Comparison of ENCODE assay signal across 12 mouse cellular contexts in genomic region chr14:105124513-105124912, GRCm38 (mm10).
"Had no signal": no experiment of that assay in that cellular context is flagged by ENCODE, and none has a peak within 500 bp of the region (broad histone marks: within the 10 kb centered on the region; RNA-seq: fewer than 3 reads in every experiment).

No protein-coding gene starts in this region.

- H3K4me2 ChIP-seq: intestine, embryonic 15.5 days; neural tube, embryonic 15.5 days had no signal

- ATAC-seq: intestine, embryonic 15.5 days had no signal

- H3K9me3 ChIP-seq: intestine, embryonic 15.5 days; limb, embryonic 10.5 days; neural tube, embryonic 15.5 days had no signal

- H3K4me3 ChIP-seq: intestine, embryonic 15.5 days; left cerebral cortex, adult 2 months; limb, embryonic 10.5 days; myocyte; neural tube, embryonic 15.5 days had no signal

- H3K4me1 ChIP-seq: intestine, embryonic 15.5 days; limb, embryonic 10.5 days; neural tube, embryonic 15.5 days had no signal

- H3K27ac ChIP-seq: intestine, embryonic 15.5 days; left cerebral cortex, adult 2 months; limb, embryonic 10.5 days; neural tube, embryonic 15.5 days; stomach, postnatal 0 days had no signal

- H3K9ac ChIP-seq: intestine, embryonic 15.5 days; neural tube, embryonic 15.5 days had no signal

- H3K27me3 ChIP-seq: intestine, embryonic 15.5 days; neural tube, embryonic 15.5 days had no signal

- DNase-seq: lung, adult 18-20 months; lung, postnatal 36 days; midbrain, embryonic 14.5 days; right cerebral cortex, adult 18-20 months; right cerebral cortex, postnatal 25 days; thymus, postnatal 4 days had no signal
